Mouse (Mus musculus) hematopoietic multipotent progenitor cell, adult 10-12 weeks (in vitro differentiated cells): ENCODE measurements around the gene Unc45b. TPM values are rescaled to one million over a fixed set of nuclear protein-coding genes. Genes with fewer than 3 reads are reported as not detected.

Experiments used
- polyA plus RNA-seq: library from polyadenylated mRNA; stranded (reverse); fragments of >175 nt; gene quantifications from 2 replicates; pipeline ENCODE4 v1.2.3, GENCODE M21; 2012; ENCODE audit warnings: low replicate concordance

Unc45b gene
- 0.08 TPM in 1 of 2 replicates, not detected in the other for polyA plus RNA-seq

GRCm38 (mm10) chr11:82910250-82910649 is at the start of gene Unc45b:
Gene Unc45b (plus strand): TSS chr11:82910550.

GRCm38 (mm10) chr11:82871031-82871446 is 39.3 kb upstream of the Unc45b start, which contains the start of gene Rffl:
Gene Rffl (minus strand): TSS chr11:82871210.

GRCm38 (mm10) chr11:82890342-82890762 is 20.0 kb upstream of the Unc45b start, which contains the start of gene Rad51d:
Gene Rad51d (minus strand): TSS chr11:82890614.

GRCm38 (mm10) chr11:82891936-82892335 is 18.4 kb upstream of the Unc45b start, which contains the start of gene Fndc8:
Gene Fndc8 (plus strand): TSS chr11:82892124.

GRCm38 (mm10) chr11:82907651-82908607 is 2.4 kb upstream of the Unc45b start, which contains the start of gene Nle1:
Gene Nle1 (minus strand): TSS chr11:82908411.

GRCm38 (mm10) chr11:82950736-82951481 is 40.6 kb downstream of the Unc45b start, which contains the start of gene Slfn5:
Gene Slfn5 (plus strand): TSS chr11:82951349.

GRCm38 (mm10) chr11:82991469-82992166 is 81.3 kb downstream of the Unc45b start, which contains the start of gene Slfn9:
Gene Slfn9 (minus strand): TSS chr11:82991830.

Other genes starting within 250 kb of the Unc45b start
- gene Cct6b, start 146.2 kb upstream of the Unc45b start, polyA plus RNA-seq, result 0.12 TPM in 1 of 2 replicates, not detected in the other
- 17.5 and 18.7 TPM in 2 replicates for gene Zfp830, start 146.2 kb upstream of the Unc45b start, polyA plus RNA-seq
- gene Lig3, start 129.4 kb upstream of the Unc45b start, polyA plus RNA-seq, result 31.6 and 69.0 TPM in 2 replicates
- 7.1 and 23.2 TPM in 2 replicates for gene Rffl, start 39.3 kb upstream of the Unc45b start, polyA plus RNA-seq
- 13.1 and 13.3 TPM in 2 replicates for gene Rad51d, start 19.9 kb upstream of the Unc45b start, polyA plus RNA-seq
- not detected in 2 replicates for gene Fndc8, start 18.4 kb upstream of the Unc45b start, polyA plus RNA-seq
- 27.6 and 35.0 TPM in 2 replicates for gene Nle1, start 2.1 kb upstream of the Unc45b start, polyA plus RNA-seq
- 3.3 and 6.3 TPM in 2 replicates for gene Slfn5, start 40.8 kb downstream of the Unc45b start, polyA plus RNA-seq
- 2.2 and 2.5 TPM in 2 replicates for gene Slfn9, start 81.3 kb downstream of the Unc45b start, polyA plus RNA-seq
- gene Slfn8, start 110.3 kb downstream of the Unc45b start, polyA plus RNA-seq, result 11.8 and 12.1 TPM in 2 replicates
- gene Slfn2, start 154.6 kb downstream of the Unc45b start, polyA plus RNA-seq, result 10.8 and 26.5 TPM in 2 replicates
- 9.3 and 9.7 TPM in 2 replicates for gene Slfn1, start 206.3 kb downstream of the Unc45b start, polyA plus RNA-seq